Mouse (Mus musculus) heart, adult 2 months (tissue): ENCODE results near the gene Calm2.

Source experiments
- CTCF ChIP-seq: fragments of 200-600 bp; IDR thresholded peaks from 2 replicates; pipeline ENCODE4 v1.8.1; 2022; ENCODE audit warnings: antibody characterized with exemption, mild to moderate bottlenecking, moderate library complexity
- POLR2A ChIP-seq: fragments of 200-500 bp; IDR thresholded peaks from 2 replicates; pipeline ENCODE4 v1.6.1; 2011; ENCODE audit warnings: mild to moderate bottlenecking, low read depth, low read length, control low read depth; ENCODE audit not compliant: insufficient read depth

DNA sequence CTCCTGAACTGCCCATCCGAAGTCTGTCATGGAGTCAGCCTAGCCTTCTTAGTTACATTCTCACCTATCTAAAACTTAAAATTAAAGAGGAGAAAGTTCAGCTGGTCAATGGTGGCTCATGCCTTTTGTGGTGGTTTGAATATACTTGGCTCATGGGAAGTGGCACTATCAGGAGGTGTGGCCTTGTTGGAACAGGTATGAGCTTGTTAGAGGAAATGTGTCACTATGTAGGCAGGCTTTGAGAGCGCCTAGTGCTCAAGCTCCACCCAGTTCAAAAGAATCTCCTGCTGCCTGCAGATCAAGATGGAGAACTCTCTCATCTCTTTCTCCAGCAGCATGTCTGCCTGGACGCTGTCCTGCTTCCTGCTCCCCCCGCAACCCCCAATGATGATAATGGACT is 48.8 kb upstream of the Calm2 start:
- TF ChIP-seq POLR2A (no peak), CTCF (no peak)
